Mouse (Mus musculus): ENCODE results near the gene Itgb6.

Gene Itgb6

GRCm38 (mm10) chr2:60712483-60712882 lies 10.0 kb downstream of the Itgb6 start:
- DNase-seq, result no peak

DNA sequence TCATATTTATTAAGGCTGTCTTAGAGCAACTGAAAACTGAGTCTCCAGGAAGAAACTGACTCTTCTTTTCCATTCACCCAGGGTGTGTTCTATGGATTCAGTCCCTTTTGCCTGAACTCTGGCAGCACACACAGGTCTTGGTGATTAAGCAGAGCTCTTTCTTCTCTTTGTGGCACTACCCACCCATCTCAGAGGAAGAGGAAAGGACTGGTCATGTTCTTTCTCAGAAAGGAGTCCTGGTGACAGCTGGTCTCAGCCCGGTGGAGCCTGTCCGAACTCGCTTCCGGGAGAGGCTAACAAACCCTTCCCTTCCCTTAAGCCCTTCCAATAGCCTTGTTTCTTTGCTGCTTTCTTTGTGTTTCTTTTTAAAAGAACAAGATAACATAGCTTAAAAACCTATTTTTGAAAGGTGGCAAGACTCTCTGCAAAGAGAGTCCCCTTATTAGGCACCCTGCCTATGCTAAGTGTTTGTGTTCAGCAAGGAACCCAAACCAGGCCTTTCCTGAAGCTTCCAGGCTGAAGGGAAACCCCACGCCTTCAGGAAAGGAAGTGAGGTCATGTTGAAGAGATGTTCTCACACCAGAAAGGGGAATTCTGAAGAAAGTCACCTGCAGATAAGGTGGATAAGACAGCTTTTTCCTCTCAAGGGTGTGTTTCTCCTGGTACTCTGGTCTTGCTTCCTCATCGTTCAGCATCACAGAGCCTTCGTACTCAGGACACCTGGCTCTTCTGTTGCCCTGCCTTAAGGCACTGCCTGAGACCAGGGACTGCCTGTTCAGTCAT lies 11.2 kb downstream of the Itgb6 start:
- peak in 1 of 2 experiments; percentile 1 for DNase-seq

DNA sequence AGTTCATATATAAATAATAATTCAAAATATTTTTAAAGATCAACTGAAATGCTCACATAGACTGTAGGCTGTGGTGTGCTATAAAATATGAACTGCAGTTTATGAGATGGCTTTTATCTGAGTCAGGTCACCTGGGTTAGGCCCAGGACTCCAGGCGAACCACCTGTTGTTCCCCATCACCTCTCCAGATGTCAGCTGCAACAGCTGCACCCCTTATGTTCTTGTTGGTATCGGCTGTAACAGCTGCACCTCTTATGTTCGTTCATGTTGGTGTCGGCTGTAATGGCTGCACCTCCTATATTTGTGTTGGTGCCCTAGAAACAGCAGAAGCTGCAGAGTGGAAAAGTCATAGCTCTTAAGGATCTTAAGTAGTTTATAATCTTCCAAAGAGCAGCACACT lies 12.1 kb downstream of the Itgb6 start:
- peak in 1 of 2 experiments; percentile 2 for DNase-seq

- no peak for DNase-seq
These were observed 13.8 kb downstream of the Itgb6 start for GRCm38 (mm10) chr2:60708671-60709070.

- DNase-seq, result peak in 1 of 2 experiments; percentile 0
These were observed 15.6 kb downstream of the Itgb6 start for GRCm38 (mm10) chr2:60706866-60707265.

- DNase-seq, result no peak
These were observed 17.0 kb downstream of the Itgb6 start for GRCm38 (mm10) chr2:60705426-60705825.

- DNase-seq, result no peak
These were observed 19.1 kb downstream of the Itgb6 start for GRCm38 (mm10) chr2:60703315-60703714.

- no peak for DNase-seq
These were observed 21.5 kb downstream of the Itgb6 start for GRCm38 (mm10) chr2:60700956-60701355.

GRCm38 (mm10) chr2:60700013-60700412 lies 22.4 kb downstream of the Itgb6 start:
- no peak for DNase-seq

DNA sequence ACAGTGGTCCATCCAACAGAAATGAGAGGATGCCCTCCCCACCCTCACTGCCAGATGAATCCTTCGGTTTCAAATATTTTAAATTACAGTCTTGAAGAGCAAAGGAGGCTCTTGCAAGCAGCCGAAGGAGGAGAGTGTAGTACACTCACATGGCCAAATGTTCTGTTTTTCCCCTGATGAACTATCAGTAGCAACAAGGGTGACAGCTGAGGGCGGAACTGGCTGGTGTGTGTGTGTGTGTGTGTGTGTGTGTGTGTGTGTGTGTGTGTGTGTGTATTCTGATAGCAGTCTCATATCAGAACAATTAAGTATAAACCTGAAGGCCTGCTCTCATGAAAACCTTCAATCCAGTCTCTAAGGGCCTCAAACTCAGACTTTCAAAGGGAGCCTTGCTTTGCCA lies 22.9 kb downstream of the Itgb6 start:
- DNase-seq, result no peak

- DNase-seq, result no peak
These were observed 24.3 kb downstream of the Itgb6 start for GRCm38 (mm10) chr2:60698155-60698554.

- no peak for DNase-seq
These were observed 24.9 kb downstream of the Itgb6 start for GRCm38 (mm10) chr2:60697530-60697929.

DNA sequence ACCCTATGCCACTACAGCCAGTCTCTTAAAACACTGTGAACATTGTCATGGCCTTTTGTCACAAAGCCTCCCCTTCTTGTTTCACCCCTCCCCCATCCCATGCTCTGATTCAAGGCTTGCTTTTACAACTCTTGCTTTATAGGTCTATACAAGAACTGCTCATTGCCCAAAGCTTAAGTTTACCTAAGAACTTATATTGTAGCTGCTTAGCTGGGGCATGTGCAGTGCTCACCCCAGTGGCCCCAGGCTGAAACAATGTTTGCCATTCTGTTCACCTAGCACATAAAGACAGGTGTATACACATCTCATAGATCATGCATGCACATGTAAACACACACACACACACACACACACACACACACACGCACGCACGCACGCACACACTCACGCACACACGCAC lies 25.9 kb downstream of the Itgb6 start:
- no peak for DNase-seq

- no peak for DNase-seq
These were observed 26.7 kb downstream of the Itgb6 start for GRCm38 (mm10) chr2:60695706-60696105.

GRCm38 (mm10) chr2:60694563-60694962 lies 27.9 kb downstream of the Itgb6 start:
- DNase-seq, result no peak

- DNase-seq, result no peak
These were observed 30.2 kb downstream of the Itgb6 start for GRCm38 (mm10) chr2:60692239-60692638.

DNA sequence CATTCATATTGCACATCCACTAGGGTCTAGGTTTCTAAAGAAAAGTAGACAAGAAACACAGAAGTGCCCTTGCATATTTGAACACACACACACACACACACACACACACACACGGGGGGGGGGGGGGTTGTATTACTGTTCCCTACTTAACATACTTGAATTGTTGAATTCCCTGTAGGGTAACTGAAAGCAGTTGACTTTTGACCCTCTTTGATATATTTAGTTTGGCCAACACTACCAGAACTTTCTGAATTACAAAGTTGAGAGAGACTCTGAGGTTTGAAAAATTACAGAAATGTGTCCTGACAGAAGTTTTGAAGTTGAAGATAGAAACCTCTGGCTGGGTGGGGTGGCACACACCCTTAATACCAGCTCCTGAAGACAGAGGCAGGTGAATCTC lies 32.2 kb downstream of the Itgb6 start:
- DNase-seq, result no peak

GRCm38 (mm10) chr2:60688944-60689615 lies 33.4 kb downstream of the Itgb6 start:
- peak in 1 of 2 experiments; percentile 9 for DNase-seq

GRCm38 (mm10) chr2:60688150-60688549 lies 34.3 kb downstream of the Itgb6 start:
- no peak for DNase-seq

DNA sequence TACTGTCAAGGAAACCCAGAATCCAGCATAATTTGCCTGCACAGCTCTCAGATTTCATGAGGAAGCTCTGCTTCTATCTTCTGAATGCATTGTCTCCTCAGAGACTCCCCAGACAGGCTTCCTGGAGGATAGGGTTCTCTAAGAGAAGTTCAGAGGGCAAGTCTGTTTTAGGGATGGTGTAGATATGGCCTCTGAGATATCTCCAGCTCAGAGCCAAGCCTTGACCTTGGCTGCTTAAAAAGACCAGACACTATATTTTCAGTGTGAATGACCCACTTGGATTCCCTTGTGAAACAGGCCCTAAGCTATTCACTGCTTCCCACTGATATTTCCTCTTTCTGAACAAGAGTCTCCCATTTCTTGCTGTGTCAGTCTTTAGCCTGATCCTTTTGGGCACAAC lies 36.5 kb downstream of the Itgb6 start:
- no peak for DNase-seq

DNA sequence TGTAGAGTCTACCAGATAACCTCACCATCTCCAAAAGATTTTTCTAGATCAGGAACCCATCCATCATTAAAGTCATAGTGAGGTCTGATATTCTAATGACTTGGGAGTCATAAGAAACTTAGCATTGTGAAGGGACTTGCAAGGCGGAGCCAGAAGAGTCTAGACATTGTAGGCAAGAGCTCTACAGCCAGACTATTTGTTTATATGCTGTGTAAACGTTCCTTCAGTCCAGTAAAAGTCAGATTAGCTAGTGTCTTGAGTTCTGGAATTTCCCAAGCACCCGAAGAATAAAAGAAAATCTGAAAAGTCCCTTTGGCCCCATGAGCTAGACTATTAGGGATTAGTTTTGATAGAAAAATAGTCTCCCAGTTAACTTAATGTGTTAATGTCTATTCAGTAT lies 38.3 kb downstream of the Itgb6 start:
- DNase-seq, result no peak

DNA sequence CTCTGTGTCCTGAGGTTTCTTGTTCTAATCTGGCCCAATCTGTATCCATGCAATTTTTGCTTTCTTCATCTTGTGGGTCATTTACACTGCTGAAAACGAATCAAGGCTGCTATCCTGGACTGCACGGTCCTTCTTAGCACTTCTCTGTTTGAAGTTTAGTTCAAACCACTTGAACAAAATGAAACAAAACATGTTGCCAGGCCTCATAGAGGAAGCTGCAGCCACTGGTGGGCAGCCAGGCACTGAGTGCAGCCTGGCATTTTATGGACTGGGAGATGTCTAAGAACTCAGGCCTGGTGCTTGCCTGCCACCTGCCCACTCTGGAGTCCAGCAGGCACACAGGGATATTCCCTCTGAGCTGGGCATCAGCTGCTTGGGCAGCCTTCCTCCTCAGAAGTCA lies 39.9 kb downstream of the Itgb6 start:
- no peak for DNase-seq

DNA sequence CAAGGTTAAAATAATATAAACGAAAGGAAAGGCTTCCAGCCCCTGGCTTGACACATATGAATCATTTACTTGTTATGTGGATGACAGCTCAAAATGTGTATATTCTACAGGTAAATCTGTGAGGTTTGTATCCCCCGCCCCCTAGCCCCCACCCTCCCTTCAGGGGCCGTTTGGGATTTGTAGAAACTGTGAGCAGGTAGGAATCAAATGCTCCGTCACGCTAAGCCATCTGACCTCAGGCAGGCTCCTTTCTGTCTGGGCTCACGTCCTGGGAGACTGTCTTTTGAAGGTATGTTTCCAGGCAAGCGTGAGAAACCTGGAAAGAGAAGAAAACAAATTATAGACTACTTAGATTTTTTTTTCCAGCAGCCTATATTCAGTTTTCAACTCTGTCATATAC lies 48.0 kb downstream of the Itgb6 start:
- no peak for DNase-seq

All from thymus, adult 18-20 months (tissue).